Mouse (Mus musculus) kidney, postnatal 14 days (tissue): ENCODE measurements at regions not wholly inside any gene's neighbourhood (a gene's known extent, or its start where the extent isn't known, plus 50 kb on each side); places are given as distances from the start of the nearest gene placed in this dataset.
"Not testable (repeated sequence)": the region's sequence is repeated elsewhere in the genome, so short reads cannot be mapped to it uniquely, and the experiment has no call there.

Source experiments
- DNase-seq: peaks from one replicate; pipeline ENCODE4 v3.0.0; 2022; ENCODE audit warnings: mixed read lengths

DNA sequence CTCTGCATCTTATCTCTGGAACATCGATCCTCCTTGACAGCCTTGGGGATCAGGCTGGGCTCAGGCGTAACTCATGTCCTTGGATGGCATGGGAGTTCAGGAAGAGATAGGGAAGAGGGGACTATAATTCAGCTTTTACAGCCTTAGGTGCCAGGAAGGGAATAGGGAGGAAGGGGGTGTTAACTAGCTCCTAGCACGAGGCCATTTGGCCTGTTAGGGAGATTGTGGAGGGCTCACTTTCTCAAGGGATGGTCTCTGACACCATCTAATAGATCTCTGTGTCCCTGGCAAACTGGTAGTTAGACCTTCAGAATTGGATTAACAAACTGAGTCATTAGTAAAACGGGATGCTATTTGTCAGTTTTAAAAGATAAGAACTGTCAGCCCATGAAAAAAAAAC lies 292.1 kb upstream of the Pkdcc start:
- DNase-seq = not testable (repeated sequence)

DNA sequence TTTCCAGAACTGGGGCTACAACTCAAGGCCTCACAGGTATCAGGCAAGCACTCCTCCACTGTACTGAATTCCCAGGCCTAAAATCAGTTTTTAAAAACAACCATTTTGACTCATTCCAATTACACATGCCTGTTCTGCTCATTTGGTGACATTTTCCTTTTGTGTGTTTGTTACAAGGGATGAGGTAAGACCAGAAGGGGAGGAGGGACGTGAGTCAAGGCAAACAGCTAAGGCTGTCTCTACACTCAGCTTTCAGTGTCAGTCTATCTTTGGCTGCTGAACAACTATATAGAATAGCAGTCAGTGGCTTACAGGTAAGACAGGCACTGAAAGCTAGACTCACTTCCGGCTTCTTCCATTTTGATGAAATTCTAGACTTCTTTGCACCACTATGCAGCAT lies 289.3 kb upstream of the Pkdcc start:
- no peak for DNase-seq

DNA sequence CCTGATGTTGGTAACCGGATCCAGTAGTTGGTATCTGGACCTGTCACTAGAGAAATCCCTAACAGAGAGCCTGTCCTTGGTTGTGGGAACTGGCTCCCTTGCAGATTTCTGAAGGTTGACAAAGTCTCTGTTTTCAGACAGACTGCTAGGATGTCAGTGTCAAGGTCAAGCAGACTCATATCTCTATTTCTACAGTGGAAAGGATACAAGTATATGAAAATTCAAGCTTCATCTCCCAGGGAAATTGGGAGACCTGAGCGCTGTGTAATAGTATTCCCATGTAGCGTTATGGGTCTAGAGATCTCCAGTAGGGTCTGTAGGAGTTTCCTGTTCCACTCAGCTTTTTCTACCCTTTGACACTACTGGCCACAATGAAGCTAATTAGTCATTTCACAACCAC lies 287.4 kb upstream of the Pkdcc start:
- DNase-seq = no peak

DNA sequence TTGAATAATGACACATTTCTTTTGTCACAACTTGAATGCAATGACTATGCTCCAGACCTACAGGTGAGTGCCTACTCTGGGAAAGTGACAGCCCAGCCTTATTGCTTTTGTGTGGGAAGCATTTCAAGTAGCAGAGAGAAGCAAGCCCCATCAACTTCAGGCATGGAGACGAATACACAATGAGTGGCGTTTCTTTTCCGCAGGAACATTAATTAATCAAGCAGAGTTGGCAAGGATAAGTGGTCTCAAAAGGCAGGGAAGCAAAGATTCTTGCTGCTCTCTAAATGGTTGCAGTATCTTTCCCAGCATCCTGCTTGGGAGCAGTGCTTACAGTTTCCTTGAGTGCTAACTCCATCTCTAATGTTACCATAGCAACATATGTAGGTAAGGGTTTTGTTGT lies 285.6 kb upstream of the Pkdcc start:
- no peak for DNase-seq

DNA sequence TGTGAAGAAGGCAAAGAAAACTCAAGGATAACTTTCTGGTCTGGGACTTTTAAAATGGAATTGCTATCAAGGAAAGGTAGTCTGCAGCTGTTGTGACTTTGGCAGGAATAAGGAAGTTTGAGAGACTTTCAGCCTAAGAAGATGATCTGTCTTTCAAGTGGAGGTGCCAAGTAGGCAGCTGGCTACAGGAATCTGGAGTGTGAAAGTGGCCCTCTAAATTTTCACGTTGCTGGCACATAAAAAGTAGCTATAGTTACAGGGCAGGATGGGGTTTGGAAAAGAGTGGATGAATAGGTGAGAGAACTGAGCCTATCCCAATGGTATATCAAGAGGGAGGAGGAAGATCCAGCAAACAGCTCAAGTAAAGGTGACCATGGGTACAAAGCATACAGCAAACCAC lies 284.4 kb upstream of the Pkdcc start:
- DNase-seq = no peak

DNA sequence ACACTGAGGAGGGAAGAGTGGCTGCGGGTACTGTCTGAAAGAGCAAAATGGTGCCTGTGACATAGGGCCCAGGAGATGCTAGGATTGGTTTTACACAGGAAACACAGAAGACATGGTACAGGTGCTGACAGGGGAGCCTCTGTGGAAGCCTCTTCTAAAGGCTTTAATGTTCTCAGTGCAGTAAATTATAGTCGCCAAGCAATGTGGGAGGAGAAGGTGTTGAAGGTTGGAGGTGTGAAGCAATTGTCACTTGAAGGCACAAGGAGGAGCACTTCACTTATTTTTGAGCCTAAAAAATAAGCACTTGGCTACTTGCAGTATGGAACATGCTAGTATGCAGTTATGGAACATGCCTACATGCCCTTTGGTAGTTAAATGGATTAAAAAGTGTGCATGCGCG lies 283.6 kb upstream of the Pkdcc start:
- no peak for DNase-seq

DNA sequence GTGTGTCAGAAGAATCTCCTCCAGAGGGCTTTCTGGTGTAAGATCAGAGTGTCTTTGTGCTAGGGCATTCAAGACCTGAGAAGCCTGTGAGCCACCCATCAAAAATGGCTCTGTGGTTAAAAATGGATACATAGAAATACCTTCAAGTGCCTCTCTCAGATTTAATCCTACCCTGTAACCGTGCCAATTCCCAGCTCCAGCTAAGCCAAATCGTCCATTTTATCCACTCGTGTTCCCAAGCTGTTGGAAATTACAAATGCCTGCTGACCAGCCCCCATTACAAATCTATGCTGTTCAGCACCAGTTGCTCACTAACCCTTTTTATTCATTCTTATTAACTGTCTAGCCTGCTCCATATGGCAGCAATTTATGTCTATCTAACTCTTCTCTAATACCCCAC lies 278.3 kb upstream of the Pkdcc start:
- DNase-seq = no peak

DNA sequence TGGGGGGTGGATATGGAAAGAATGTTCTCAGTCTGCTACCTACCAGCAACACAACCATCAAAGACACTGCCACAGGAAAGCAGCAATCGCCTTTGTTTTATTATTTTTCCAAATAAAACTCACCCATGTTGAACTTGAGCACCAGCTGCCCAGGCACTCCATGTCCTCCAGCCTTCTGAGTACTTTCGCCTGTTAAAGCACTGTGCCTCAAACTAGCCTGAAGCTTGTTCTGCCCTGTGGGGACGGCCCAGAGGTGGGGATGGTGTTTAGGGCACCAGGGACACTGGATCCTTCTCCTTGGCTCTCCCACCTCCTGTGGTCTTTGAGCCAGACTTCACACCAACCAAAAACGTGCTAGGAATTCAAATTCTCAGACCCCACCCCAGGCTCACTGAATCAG lies 269.0 kb upstream of the Pkdcc start:
- peak; percentile 3 for DNase-seq

DNA sequence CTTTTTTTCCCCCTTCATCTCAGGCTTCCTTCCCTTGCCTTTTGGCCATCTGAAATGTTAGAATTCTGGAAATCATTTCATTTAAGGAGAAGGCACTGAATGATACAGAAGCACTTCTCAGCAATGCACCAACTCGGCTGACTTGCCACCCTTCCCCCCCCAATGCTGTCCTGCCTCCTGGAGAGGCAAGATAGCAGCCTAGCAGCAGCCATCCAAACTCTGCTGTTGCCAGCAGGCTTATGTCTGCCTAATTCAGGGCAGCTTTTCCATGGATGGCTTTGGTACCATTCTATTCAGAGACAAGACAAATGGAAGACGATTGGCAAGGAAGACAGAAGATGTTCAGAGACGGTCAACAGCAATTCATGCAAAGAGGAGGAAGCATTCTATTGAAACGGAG lies 265.3 kb upstream of the Pkdcc start:
- no peak for DNase-seq

DNA sequence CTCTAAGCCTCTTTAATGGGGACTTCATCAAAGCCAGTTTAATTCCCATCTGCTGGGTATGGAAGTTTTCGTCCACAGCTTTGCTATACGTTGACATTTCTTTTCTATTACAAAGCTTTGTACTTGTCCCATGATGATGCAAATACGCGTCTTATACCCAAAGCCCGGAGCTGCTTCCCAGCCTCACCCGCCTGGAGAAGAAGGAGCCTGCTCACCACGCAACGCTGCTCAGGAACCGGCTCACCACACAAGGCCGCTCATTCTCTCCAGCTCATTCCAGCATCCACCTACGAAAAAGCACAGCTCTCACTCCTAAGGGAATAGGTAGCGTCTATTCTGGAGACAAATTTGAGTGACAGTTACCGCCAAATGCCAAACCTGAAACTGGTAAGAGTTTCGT lies 264.8 kb upstream of the Pkdcc start:
- DNase-seq = no peak

DNA sequence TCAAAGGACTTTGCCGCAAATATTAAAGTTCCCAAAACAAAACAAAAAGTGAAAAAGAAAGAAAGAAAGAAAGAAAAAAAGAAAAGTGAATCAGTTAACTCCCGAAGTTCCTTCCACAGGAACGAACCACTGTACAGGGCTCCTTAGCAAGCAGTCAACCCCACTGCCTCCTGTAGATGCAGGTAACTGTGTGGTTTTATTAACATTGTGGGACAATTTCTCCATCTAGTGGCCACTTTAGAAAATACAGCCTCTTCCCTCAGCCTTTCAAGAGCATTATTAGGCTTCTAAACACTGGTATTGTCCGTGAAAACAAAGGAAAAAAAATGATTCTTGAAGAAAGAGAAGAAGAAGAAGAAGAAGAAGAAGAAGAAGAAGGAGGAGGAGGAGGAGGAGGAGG lies 257.7 kb upstream of the Pkdcc start:
- peak; percentile 44 for DNase-seq

DNA sequence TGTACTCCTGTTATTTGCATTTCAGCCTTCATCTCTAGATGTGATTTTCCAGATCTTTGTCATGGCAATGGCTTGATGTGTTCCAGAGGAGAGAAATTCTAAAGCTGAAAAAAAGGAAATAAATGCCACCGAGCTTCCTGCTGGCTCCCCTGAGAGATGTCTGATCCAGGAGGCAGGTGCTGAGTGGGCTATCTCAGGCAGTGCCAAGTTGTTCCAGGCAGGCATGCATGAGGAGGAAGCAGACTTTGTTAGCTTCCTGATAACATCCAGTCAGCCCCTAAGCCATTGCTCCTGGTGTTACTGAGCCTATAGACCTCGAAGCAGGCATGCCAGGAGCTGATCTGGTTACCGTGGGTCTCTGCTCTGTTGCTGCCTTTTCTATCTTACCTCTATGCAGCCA lies 251.7 kb upstream of the Pkdcc start:
- DNase-seq = no peak

DNA sequence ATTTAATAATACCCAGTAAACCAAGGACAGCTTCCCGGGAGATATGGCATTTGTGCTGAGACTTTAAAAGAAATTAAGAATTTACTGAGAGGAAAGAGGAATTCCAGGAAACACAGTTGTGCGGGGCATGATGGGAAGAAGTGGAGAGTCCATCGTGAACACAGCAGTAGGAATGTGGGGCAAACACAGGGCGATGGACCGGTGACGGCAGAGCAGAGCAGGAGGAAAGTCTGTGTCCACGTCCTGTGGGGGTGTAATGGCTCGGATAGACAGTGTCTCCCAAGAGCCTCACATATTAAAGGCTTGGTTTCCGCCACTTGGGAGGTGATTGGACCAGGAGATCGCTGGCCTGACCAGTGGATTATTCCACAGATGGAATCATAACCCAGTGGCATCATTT lies 215.4 kb upstream of the Pkdcc start:
- DNase-seq = no peak

DNA sequence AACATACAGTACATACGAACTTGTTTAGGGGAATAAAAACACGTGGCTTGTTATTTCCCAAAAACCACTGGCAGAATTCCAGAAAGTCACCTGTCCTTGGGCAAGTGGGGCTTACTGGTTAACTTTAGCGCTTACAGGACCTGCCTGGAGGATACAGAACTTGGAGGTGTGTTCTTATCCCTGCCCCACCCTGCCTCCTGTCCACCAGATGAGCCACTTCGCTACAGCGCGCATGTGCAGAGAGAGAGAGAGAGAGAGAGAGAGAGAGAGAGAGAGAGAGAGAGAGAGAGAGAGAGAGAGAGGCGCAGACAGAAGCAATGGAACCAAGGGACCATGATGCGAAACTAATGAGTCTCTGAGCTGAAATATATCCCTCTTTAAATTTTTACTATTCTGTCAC lies 214.7 kb upstream of the Pkdcc start:
- no peak for DNase-seq

DNA sequence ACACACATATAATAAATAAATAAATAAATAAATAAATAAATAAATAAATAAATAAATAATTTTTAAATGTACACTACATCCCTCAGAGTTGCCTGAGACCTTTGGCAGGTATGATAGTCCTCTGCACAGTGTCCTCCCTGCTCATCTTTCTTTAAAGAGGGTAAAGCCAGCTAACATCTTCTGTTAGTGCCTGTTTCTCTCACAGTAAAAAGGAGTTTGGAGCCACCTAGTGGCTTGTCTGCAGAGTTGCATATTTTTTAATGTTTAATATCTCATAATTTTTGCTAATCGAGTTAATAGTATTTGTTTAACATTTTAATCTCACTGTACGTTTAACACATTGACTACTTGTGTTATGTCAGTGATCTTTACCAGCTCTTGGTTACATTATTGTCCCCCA lies 213.5 kb upstream of the Pkdcc start:
- DNase-seq = no peak

DNA sequence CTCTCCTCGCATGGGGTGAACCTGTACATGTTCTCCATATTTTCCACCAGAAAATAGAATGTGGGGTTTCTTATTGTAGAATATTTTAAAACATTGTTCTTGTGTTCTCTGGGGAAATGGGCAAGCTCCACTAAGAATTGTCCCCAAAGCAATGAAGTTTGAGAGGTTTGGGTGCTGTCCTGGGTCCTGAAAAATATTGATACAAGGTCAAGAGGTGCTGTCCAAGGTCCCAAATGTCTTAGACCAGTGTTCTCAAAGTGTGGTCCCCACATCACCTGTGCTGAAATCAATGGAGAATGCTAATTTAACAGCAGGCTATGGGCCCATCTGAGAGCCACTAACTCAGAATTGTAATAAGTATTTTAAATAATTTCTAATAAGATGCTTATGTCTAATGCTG lies 204.2 kb upstream of the Pkdcc start:
- DNase-seq = no peak

DNA sequence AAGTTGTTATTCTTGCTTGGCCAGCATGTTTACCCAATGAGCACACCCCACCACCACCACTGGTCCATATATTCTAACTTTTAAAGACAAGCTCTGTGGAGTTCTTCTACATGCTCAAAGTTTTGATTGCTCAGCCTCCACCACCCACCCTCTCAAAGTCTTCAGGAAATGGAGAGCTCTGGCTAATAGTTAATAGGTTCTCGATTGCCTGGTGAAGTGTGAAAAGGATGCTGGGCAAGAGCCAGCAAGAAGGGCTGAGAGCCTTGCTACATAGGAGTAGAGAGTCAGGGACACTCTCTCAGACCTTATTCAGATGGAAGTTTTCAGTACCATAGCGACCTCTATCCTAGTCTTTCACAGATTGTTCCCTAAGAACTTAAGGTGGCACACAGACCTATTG lies 199.4 kb upstream of the Pkdcc start:
- peak; percentile 32 for DNase-seq

DNA sequence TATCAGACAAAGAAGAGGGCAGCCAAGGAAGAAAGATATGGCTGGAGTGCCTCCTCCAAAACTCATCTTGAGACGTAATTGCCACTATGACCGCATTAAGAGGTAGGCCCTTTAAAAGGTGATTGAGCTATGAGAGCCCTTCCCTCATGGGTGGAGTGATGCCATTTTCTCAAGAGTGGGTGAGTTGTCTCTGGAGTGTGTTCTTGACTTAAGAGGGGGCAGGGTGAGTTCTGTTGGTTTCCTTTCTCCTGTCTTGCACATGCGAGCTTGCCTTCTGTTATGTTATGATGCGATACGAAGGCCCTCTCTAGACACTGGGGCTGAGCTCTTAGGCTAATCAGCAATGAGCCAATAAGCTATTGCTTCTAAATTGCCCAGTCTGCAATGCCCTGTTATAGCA lies 198.2 kb upstream of the Pkdcc start:
- no peak for DNase-seq

DNA sequence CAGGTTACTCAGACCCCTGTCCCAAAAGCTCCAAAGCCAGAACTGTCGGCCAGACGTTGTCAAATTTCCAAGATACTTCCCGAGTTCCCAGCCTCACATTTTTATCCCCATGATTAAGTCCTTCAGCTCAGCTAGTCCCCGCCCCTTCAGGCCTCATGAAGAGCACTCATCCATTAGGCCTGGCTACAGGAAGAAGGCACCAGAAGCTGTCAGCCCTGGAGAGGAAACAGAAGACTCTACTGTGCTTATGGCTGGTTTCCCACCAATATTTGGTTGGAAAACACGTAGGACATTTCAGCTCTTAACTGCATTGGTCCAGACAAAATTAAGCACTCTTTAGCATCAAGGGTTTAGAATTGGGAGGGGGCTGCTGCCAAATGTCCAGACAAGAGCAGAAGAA lies 195.8 kb upstream of the Pkdcc start:
- no peak for DNase-seq

DNA sequence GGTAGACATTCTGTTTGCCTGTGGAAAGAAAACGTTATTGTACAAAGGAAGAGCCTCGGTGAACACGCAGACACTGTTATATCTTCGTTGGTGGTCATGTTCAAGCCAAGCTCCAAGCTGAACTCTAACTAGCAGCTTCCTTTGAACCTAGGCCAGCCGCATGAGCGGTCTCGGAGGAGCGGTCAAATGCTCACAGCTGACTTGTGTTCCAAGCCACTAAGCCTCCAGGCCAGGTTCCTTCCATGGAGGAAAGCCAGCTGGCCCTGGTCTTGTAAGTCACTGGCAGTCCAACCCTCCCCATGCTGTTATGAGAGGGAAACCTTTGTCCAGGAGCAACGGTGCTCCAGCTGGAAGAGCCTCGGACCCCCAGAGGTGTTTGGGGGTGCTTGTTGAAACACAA lies 194.5 kb upstream of the Pkdcc start:
- DNase-seq = peak; percentile 88

DNA sequence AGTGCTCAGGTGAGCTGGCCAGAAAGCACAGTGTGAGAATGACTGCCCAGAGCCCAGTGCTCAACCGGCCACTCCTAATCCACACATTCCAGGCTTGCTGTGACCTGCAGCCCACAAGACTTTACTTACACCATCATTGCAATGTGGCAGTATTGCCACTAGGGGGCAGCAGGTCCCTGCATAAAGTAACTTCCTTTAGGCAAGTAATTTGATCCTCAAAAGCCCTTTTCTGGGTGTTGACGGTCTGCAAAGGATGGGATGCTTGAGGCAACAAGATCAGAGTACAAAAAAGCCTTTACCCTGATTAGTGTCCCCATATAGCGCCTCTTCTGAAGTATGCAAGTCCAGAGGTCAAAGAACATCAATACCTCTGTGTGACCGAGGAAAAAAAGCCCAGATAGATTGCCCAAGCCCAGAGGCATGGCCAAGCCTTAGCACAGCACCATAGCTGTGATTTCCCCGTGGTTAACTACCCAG lies 189.7 kb upstream of the Pkdcc start:
- peak; percentile 88 for DNase-seq

DNA sequence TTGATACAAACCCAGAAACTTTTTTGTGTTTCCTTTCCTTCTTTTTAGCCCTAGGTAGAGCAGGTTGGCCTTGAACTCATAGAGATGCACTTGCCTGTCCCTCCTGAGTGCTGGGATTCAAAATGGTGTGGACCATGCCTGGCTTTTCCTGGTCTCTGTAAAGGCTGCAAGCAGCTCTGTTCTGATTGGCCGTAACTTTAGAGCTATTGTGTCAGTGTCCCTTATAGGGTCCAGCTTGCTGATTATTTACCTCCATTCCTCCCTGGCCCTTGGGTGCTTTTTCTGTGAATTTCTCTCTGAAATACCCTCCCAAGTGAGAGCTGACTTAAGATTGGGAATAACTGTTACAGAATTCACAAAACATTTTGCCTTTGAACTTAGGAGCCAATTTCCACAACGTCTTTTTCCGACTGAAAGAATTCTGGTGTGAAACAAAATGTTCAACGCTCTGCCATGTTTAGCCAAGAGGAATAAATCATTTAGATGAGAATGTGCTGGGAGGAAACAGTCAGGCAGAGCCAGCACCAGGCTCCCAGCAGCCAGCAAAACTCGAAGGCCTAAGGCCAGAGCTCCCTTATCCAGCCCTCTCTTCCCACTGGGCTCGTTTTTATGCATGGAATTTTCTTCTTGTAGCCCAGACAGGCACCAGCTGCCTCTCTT lies 180.0 kb upstream of the Pkdcc start:
- peak; percentile 70 for DNase-seq

DNA sequence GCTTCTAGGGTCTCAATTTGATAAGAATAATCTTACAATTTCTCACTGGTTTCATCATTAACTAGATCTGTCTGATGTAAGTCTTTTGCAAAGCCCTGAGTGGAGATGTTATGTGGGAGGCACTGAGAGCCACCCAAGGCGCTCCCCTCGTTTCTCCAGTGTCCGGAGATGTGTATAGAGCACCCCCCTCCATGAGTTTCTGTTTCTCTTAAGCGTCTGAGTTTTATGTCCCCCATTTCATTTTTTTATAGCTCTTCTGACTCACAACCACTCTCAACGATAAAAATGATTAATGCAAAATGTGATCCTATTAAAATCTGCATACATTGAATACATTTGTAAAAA lies 179.5 kb upstream of the Pkdcc start:
- no peak for DNase-seq

DNA sequence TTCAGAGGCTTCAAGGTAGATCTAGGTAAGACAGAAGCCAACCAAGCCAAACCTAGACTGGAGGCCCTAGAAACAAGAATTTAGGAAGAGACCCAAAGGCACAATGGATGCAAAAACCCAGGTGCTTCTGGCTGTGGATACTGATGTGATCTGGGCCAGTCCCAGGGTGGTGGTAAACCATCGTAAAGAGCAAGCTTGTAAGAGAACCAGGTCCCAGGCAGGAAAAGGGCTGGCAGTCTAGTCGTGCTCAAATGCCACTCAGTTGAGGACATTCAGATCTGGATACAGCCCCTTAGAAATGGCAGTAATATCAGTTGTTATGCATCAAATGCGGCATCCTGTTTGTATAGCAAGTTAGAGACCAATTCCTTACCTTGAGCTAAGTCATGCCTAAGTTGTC lies 175.5 kb upstream of the Pkdcc start:
- no peak for DNase-seq

DNA sequence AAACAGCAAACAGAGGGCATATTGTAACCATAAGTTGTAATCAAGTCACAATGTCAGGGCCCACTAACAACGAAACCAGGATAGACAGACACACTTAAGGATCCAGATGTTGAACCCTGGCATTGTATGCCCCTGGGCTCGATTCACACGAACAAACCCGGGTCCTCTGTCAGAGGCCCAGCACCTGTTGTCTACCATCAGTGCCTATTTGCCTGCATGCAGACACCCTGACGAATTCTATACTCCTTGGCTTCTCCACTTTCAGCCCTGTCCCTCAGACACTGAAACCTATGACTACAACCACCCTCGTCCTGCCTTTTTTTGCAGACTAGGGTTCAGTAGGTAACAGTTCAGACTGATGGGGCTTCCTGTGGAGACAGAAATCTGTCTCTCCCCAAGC lies 170.6 kb upstream of the Pkdcc start:
- DNase-seq = no peak
